13 mouse cellular contexts compared by ENCODE assay signal in the genomic region with DNA sequence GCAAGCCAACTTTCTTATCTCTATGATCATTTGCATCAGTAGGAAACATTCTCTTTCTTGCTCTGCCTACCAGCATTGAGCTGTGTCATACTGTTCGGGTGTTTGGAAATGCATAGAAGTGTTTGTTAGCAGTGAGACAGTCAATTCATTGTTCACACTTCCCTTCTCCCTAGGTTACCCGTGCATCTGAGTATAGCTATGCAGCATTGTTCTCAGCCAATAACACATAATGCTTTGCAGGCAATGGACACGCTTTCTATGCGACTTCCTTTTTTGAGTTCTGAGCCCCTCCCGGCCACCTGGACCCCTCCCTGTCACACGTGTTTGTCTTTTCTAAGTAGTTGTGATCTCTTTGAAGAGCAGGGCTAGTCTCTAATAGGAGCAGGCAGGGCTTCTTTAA.
DNase-seq lines count a peak whose midpoint lies in the region; ATAC-seq and TF ChIP-seq lines count a peak whose summit lies in the region.
"Had no signal": no experiment of that assay in that cellular context is flagged by ENCODE, and none has a peak within 500 bp of the region (broad histone marks: within the 10 kb centered on the region; RNA-seq: fewer than 3 reads in every experiment).

No protein-coding gene starts in this region.

- no peak for TF ChIP-seq POLR2A in CH12.LX (IDR thresholded peaks at IDR 0.05; ENCODE audit: low read depth, low read length)

- no peak overlapping the region for H3K4me3 ChIP-seq in forebrain, embryonic 14.5 days (ENCODE audit: low read depth, low read length)
- no peak overlapping the region for H3K4me3 ChIP-seq in forebrain, embryonic 13.5 days
- no peak overlapping the region for H3K4me3 ChIP-seq in CH12.LX (replicated peaks in 1 of 3; ENCODE audit: low read depth in 2 of 3, low read length in 2 of 3, poor library complexity in 1 of 3)
- H3K4me3 ChIP-seq: midbrain, embryonic 15.5 days had no signal

- in situ Hi-C loops in CH12.LX (cut with MboI; ENCODE audit: low pct_ligation_motif_present, low pct_unique_long_range_greater_than_20kb, low sequenced_read_pairs), result no loop called here

- no peak for DNase-seq in forebrain, embryonic 14.5 days (ENCODE audit: low spot score)
- DNase-seq in lung, postnatal 25 days (ENCODE audit: low spot score), result peak; percentile 11
- no peak for DNase-seq in lung, postnatal 14 days
- peak; percentile 57 for DNase-seq in CH12.LX (ENCODE audit: extremely low read depth)
- DNase-seq in cerebellum, adult 11 months, result no peak
- no peak for DNase-seq in gastrocnemius, postnatal 36 days
- DNase-seq: gastrocnemius, postnatal 25 days; heart, postnatal 36 days; kidney, adult 2 months; thymus, adult 18-20 months had no signal

- H3K27ac ChIP-seq in forebrain, embryonic 14.5 days (ENCODE audit: low read depth, low read length), result peak overlapping the region; percentile 35; the same call in 1 of the 2 replicates
- H3K27ac ChIP-seq in forebrain, embryonic 13.5 days, result no peak overlapping the region
- no peak overlapping the region for H3K27ac ChIP-seq in CH12.LX (ENCODE audit: insufficient read depth, low read depth)
- H3K27ac ChIP-seq: midbrain, embryonic 15.5 days had no signal

- no peak for TF ChIP-seq RAD21 in CH12.LX (IDR thresholded peaks at IDR 0.05; ENCODE audit: low read depth, low read length)

- no peaks in the 10 kb centered on the region for H3K27me3 ChIP-seq in forebrain, embryonic 14.5 days (replicated peaks; ENCODE audit: control insufficient read depth, insufficient read depth, low read length)
- H3K27me3 ChIP-seq in forebrain, embryonic 13.5 days, result 0 out of 2 replicates have a peak, but pooled peaks cover 4% of the 10 kb centered on the region
- H3K27me3 ChIP-seq in CH12.LX (replicated peaks), result no peaks in the 10 kb centered on the region
- H3K27me3 ChIP-seq: midbrain, embryonic 15.5 days had no signal

- H3K9ac ChIP-seq in forebrain, embryonic 14.5 days (ENCODE audit: low read length), result no peak overlapping the region
- H3K9ac ChIP-seq in forebrain, embryonic 13.5 days, result no peak overlapping the region
- H3K9ac ChIP-seq in CH12.LX (ENCODE audit: insufficient read depth, low read depth), result no peak overlapping the region; the same call in 1 of the 2 replicates
- H3K9ac ChIP-seq: midbrain, embryonic 15.5 days had no signal

- no peaks in the 10 kb centered on the region for H3K9me3 ChIP-seq in forebrain, embryonic 14.5 days (replicated peaks; ENCODE audit: control insufficient read depth, low read length)
- no peaks in the 10 kb centered on the region for H3K9me3 ChIP-seq in forebrain, embryonic 13.5 days (replicated peaks)
- H3K9me3 ChIP-seq in CH12.LX (replicated peaks; ENCODE audit: low read length), result no peaks in the 10 kb centered on the region
- H3K9me3 ChIP-seq: midbrain, embryonic 15.5 days had no signal

- H3K4me1 ChIP-seq in forebrain, embryonic 14.5 days (ENCODE audit: control insufficient read depth, insufficient read depth, low read length), result peaks cover 24% of the 10 kb centered on the region
- H3K4me1 ChIP-seq in forebrain, embryonic 13.5 days, result peaks cover 48% of the 10 kb centered on the region
- H3K4me1 ChIP-seq in CH12.LX (ENCODE audit: control insufficient read depth in 1 of 2, insufficient read depth in 2 of 2), result peaks cover 13 to 33% of the 10 kb centered on the region in 2 experiments

- no peak overlapping the region for H3K4me2 ChIP-seq in forebrain, embryonic 14.5 days (ENCODE audit: low read length)
- no peak overlapping the region for H3K4me2 ChIP-seq in forebrain, embryonic 13.5 days
- H3K4me2 ChIP-seq in CH12.LX (ENCODE audit: insufficient read depth, low read depth, poor library complexity, severe bottlenecking), result peak overlapping the region; percentile 23; the same call in 1 of the 2 replicates
- H3K4me2 ChIP-seq: midbrain, embryonic 15.5 days had no signal

- no peak for TF ChIP-seq CTCF in CH12.LX (conservative IDR thresholded peaks at IDR 0.05 in 1 of 2, IDR thresholded peaks at IDR 0.05 in 1 of 2; ENCODE audit: low read depth in 2 of 2, low read length in 2 of 2)

- no peak for ATAC-seq in forebrain, embryonic 14.5 days
- ATAC-seq in forebrain, embryonic 13.5 days, result no peak
- ATAC-seq in inflammation-experienced regulatory T-cells, adult 6 months, result peak; percentile 81

- WGBS in forebrain, embryonic 14.5 days, result 60% methylated on average over 6 of the region's 6 CpGs
- WGBS in forebrain, embryonic 13.5 days, result 63% methylated on average over 6 of the region's 6 CpGs

- no peaks in the 10 kb centered on the region for H3K79me2 ChIP-seq in CH12.LX (replicated peaks; ENCODE audit: control insufficient read depth, extremely low read depth, insufficient read depth, poor library complexity, severe bottlenecking)

- 0 out of 2 replicates have a peak, but pooled peaks have one; percentile 0 for TF ChIP-seq EP300 in CH12.LX (IDR thresholded peaks at IDR 0.05; ENCODE audit: low read length)

- H3K36me3 ChIP-seq in forebrain, embryonic 14.5 days (ENCODE audit: control insufficient read depth, insufficient read depth, low read length), result no peaks in the 10 kb centered on the region
- no peaks in the 10 kb centered on the region for H3K36me3 ChIP-seq in forebrain, embryonic 13.5 days (ENCODE audit: poor library complexity, severe bottlenecking)
- peaks cover 3 to 9% of the 10 kb centered on the region in 2 experiments for H3K36me3 ChIP-seq in CH12.LX (replicated peaks in 1 of 2; ENCODE audit: control insufficient read depth in 1 of 2, insufficient read depth in 1 of 2, low read length in 1 of 2)
- H3K36me3 ChIP-seq: midbrain, embryonic 15.5 days had no signal

- intact Hi-C loops in gastrocnemius, postnatal 36 days (cut with DNase I), result no loop called here

- dilution Hi-C loops in CH12.LX (cut with MboI; ENCODE audit: extremely low pct_ligation_motif_present, extremely low pct_unique_long_range_greater_than_20kb, low sequenced_read_pairs), result no loop called here

TF ChIP-seq in CH12.LX, 34 proteins besides CTCF, POLR2A, EP300 and RAD21:
- 0 out of 2 replicates have a peak, but pooled peaks have one; percentile 18 for TF ChIP-seq MAX (IDR thresholded peaks at IDR 0.05; ENCODE audit: low read length)
- TF ChIP-seq ZC3H11A (IDR thresholded peaks at IDR 0.05; ENCODE audit: low read depth, low read length), result no peak
- peak; percentile 41 for TF ChIP-seq BHLHE40 (IDR thresholded peaks at IDR 0.05; ENCODE audit: low read depth, low read length)

Comparison
In these comparisons a context has a peak if more than half of its experiments do, and no peak if none do; other contexts are left out.
1. DNase-seq: peak in lung, postnatal 25 days (single experiment) and CH12.LX (single experiment); none in forebrain, embryonic 14.5 days (single experiment), lung, postnatal 14 days (single experiment), cerebellum, adult 11 months (single experiment) and gastrocnemius, postnatal 36 days (0 of 2).